Mouse (Mus musculus) hindbrain, embryonic 11.5 days (tissue): Measurements from ENCODE around the gene Dnase2a. TPM values are rescaled to one million over a fixed set of nuclear protein-coding genes. Genes with fewer than 3 reads are reported as not detected.

ENCODE experiments used
- polyA plus RNA-seq: library from polyadenylated mRNA; unstranded; fragments of >200 nt; fragmentation: Nextera tagmentation; extraction: Ambion mirVana; gene quantifications from 2 replicates; pipeline ENCODE4 v1.2.1, GENCODE M21; 2014

The Dnase2a gene
- polyA plus RNA-seq, 1 experiment from 2014 or later: 6.4 TPM

Other genes with a start within 250 kb of the Dnase2a start
- gene Ier2, start 245.7 kb upstream of the Dnase2a start, polyA plus RNA-seq: 60.5 and 61.5 TPM in 2 replicates
- 47.9 and 51.1 TPM in 2 replicates for gene Trmt1, start 222.3 kb upstream of the Dnase2a start, polyA plus RNA-seq
- 19.7 and 20.5 TPM in 2 replicates for gene Nacc1, start 220.7 kb upstream of the Dnase2a start, polyA plus RNA-seq
- gene Lyl1, start 207.1 kb upstream of the Dnase2a start, polyA plus RNA-seq: 5.3 and 5.4 TPM in 2 replicates
- 2.3 and 2.9 TPM in 2 replicates for gene G430095P16Rik, start 185.6 kb upstream of the Dnase2a start, polyA plus RNA-seq
- gene Nfix, start 108.2 kb upstream of the Dnase2a start, polyA plus RNA-seq: 2.4 and 3.0 TPM in 2 replicates
- 6.2 and 7.1 TPM in 2 replicates for gene Dand5, start 85.7 kb upstream of the Dnase2a start, polyA plus RNA-seq
- gene Gadd45gip1, start 77.0 kb upstream of the Dnase2a start, polyA plus RNA-seq: 36.0 and 37.2 TPM in 2 replicates
- 88.6 and 91.3 TPM in 2 replicates for gene Rad23a, start 67.9 kb upstream of the Dnase2a start, polyA plus RNA-seq
- gene Calr, start 61.6 kb upstream of the Dnase2a start, polyA plus RNA-seq: 837 and 845 TPM in 2 replicates
- gene Farsa, start 51.6 kb upstream of the Dnase2a start, polyA plus RNA-seq: 89.6 and 91.4 TPM in 2 replicates
- 51.1 and 57.8 TPM in 2 replicates for gene Syce2, start 36.4 kb upstream of the Dnase2a start, polyA plus RNA-seq
- 29.2 and 30.5 TPM in 2 replicates for gene Gcdh, start 14.6 kb upstream of the Dnase2a start, polyA plus RNA-seq
- gene Klf1, start 6.6 kb upstream of the Dnase2a start, polyA plus RNA-seq: 12.0 and 14.8 TPM in 2 replicates
- 10.2 and 11.4 TPM in 2 replicates for gene Mast1, start 28.8 kb downstream of the Dnase2a start, polyA plus RNA-seq
- 0.14 TPM in 1 of 2 replicates, not detected in the other for gene Rtbdn, start 38.4 kb downstream of the Dnase2a start, polyA plus RNA-seq
- gene Gm49661, start 60.9 kb downstream of the Dnase2a start, polyA plus RNA-seq: not detected in 2 replicates
- gene Prdx2, start 61.0 kb downstream of the Dnase2a start, polyA plus RNA-seq: 1,367 and 1,409 TPM in 2 replicates
- 98.5 and 104 TPM in 2 replicates for gene Rnaseh2a, start 61.2 kb downstream of the Dnase2a start, polyA plus RNA-seq
- gene Junb, start 70.2 kb downstream of the Dnase2a start, polyA plus RNA-seq: 6.2 and 6.4 TPM in 2 replicates
- 9.5 and 10.3 TPM in 2 replicates for gene Hook2, start 82.0 kb downstream of the Dnase2a start, polyA plus RNA-seq
- not detected in 2 replicates for gene Best2, start 106.0 kb downstream of the Dnase2a start, polyA plus RNA-seq
- 134 TPM in 2 replicates for gene Asna1, start 116.7 kb downstream of the Dnase2a start, polyA plus RNA-seq
- gene Trir, start 118.3 kb downstream of the Dnase2a start, polyA plus RNA-seq: 180 and 186 TPM in 2 replicates
- gene Tnpo2, start 128.4 kb downstream of the Dnase2a start, polyA plus RNA-seq: 18.8 and 24.6 TPM in 2 replicates
- 27.2 and 27.4 TPM in 2 replicates for gene Fbxw9, start 151.5 kb downstream of the Dnase2a start, polyA plus RNA-seq
- not detected in 2 replicates for gene Gm5741, start 159.4 kb downstream of the Dnase2a start, polyA plus RNA-seq
- 66.4 and 67.8 TPM in 2 replicates for gene Dhps, start 163.2 kb downstream of the Dnase2a start, polyA plus RNA-seq
- gene Wdr83os, start 172.2 kb downstream of the Dnase2a start, polyA plus RNA-seq: 116 and 123 TPM in 2 replicates
- 52.6 and 55.9 TPM in 2 replicates for gene Wdr83, start 172.7 kb downstream of the Dnase2a start, polyA plus RNA-seq
- gene Man2b1, start 174.7 kb downstream of the Dnase2a start, polyA plus RNA-seq: 16.7 and 16.9 TPM in 2 replicates
- 1.0 and 1.2 TPM in 2 replicates for gene Zfp791, start 214.5 kb downstream of the Dnase2a start, polyA plus RNA-seq
- gene Cks1brt, start 243.4 kb downstream of the Dnase2a start, polyA plus RNA-seq: not detected in 2 replicates